Mouse (Mus musculus) midbrain, embryonic 13.5 days (tissue): ENCODE data around the gene Rasip1. TPM values are rescaled to one million over a fixed set of nuclear protein-coding genes. Genes with fewer than 3 reads are reported as not detected.
"Not testable (repeated sequence)": the region's sequence is repeated elsewhere in the genome, so short reads cannot be mapped to it uniquely, and the experiment has no call there.

Experiments used
- ATAC-seq: fragments of 200-750 bp; cut with Nextera tagmentation; 2 replicates; pipeline ENCODE4 v1.8.0; 2017; ENCODE audit warnings: mild to moderate bottlenecking, moderate TSS enrichment, moderate library complexity
- H3K27ac ChIP-seq: fragments of 300-500 bp; sonication (generic); 2 replicates; pipeline ENCODE4 v1.5.1; 2015; ENCODE audit warnings: inconsistent platforms, mild to moderate bottlenecking, moderate library complexity
- H3K27me3 ChIP-seq: fragments of 300-500 bp; sonication (generic); 2 replicates; pipeline ENCODE4 v1.6.1; 2015; ENCODE audit warnings: mild to moderate bottlenecking, inconsistent platforms
- H3K36me3 ChIP-seq: fragments of 300-500 bp; sonication (generic); 2 replicates; pipeline ENCODE4 v1.6.1; 2015; ENCODE audit warnings: mild to moderate bottlenecking, inconsistent platforms
- H3K4me1 ChIP-seq: fragments of 300-500 bp; sonication (generic); replicated peaks from 2 replicates; pipeline ENCODE4 v1.6.1; 2015; ENCODE audit warnings: inconsistent platforms
- H3K4me2 ChIP-seq: fragments of 300-500 bp; sonication (generic); replicated peaks from 2 replicates; pipeline ENCODE4 v1.6.1; 2015; ENCODE audit warnings: moderate library complexity, mild to moderate bottlenecking, inconsistent platforms
- H3K4me3 ChIP-seq: fragments of 300-500 bp; sonication (generic); replicated peaks from 2 replicates; pipeline ENCODE4 v1.5.1; 2015; ENCODE audit warnings: mild to moderate bottlenecking, inconsistent platforms
- H3K9ac ChIP-seq: fragments of 300-500 bp; sonication (generic); replicated peaks from 2 replicates; pipeline ENCODE4 v1.6.1; 2015; ENCODE audit warnings: mild to moderate bottlenecking, inconsistent platforms
- H3K9me3 ChIP-seq: fragments of 300-500 bp; sonication (generic); 2 replicates; pipeline ENCODE4 v1.6.1; 2016; ENCODE audit warnings: mild to moderate bottlenecking, inconsistent platforms
- WGBS: fragments of 180-500 bp; shearing (Covaris S2); methylation state at CpG from one replicate; pipeline ENCODE4 v1.1.7; 2015; 5-methylcytosine and 5-hydroxymethylcytosine counted together
- polyA plus RNA-seq: library from polyadenylated mRNA; unstranded; fragments of >200 nt; fragmentation: Nextera tagmentation; extraction: Ambion mirVana; gene quantifications from 2 replicates; pipeline ENCODE4 v1.2.1, GENCODE M21; 2015

Gene Rasip1
- polyA plus RNA-seq, 1 experiment from 2014 or later = 9.4 TPM

DNA sequence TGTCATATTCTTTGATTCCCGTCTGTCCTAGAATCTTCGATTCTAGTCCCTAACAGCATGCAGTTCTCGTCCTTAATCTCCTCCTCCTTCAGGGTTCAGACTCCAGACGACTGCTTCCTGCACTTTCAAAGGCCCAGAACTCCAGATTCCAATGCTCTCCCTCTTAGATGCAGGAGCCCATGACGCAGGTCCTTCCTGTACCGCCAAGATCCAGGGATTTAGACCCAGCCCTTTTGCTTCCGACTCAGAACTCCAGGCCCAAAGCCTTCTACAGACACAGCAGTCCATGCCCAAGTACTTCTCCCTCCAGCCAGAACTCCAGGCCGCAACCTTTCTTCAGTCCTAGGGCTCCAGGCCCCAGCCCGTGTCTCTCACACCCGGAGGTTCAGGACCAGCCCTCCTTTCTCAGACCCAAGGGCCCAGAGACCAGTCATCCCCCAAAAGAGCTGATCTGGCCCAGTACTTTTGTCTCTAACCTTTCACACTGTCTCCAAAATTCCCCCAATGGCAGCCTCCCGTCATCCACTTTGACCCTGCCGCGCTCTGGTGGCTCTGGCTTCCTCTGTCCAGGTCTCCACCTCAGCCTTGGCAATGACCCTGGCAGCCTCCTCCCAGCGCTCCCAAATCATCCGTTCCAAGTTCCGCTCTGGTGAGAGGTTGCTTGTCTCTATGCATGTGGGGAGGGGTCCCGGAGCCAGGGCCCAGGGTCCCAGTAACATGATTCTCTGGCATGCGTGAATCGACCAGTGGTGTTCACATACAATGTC is 13.1 kb downstream of the Rasip1 start:
- Histone ChIP-seq H3K27ac (no peak overlapping the region), H3K4me1 (peaks cover 38% of the 10 kb centered on the region), H3K4me3 (no peak overlapping the region), H3K27me3 (no peaks in the 10 kb centered on the region), H3K4me2 (no peak overlapping the region), H3K9ac (no peak overlapping the region), H3K9me3 (no peaks in the 10 kb centered on the region), H3K36me3 (peaks cover 10% of the 10 kb centered on the region)
- 72% methylated on average over 19 of the region's 19 CpGs for WGBS
- no peak for ATAC-seq

- Histone ChIP-seq H3K36me3 (peaks cover 4% of the 10 kb centered on the region), H3K9me3 (no peaks in the 10 kb centered on the region), H3K4me3 (no peak overlapping the region), H3K4me2 (peak overlapping the region; percentile 81; the same call in 1 of the 2 replicates), H3K9ac (no peak overlapping the region), H3K4me1 (peaks cover 38% of the 10 kb centered on the region), H3K27me3 (no peaks in the 10 kb centered on the region), H3K27ac (no peak overlapping the region)
- no peak for ATAC-seq
- WGBS = 71% methylated on average over 17 of the region's 17 CpGs
These were observed 14.2 kb downstream of the Rasip1 start for GRCm38 (mm10) chr7:45641391-45642040.

- peak overlapping the region; percentile 28; the same call in 1 of the 2 replicates for H3K9ac ChIP-seq
- WGBS = 85% methylated on average over 5 of the region's 5 CpGs
- peaks cover 38% of the 10 kb centered on the region for H3K4me1 ChIP-seq
- no peaks in the 10 kb centered on the region for H3K27me3 ChIP-seq
- 0 out of 2 replicates have a peak overlapping the region, but pooled peaks have one; percentile 95 for H3K27ac ChIP-seq
- H3K36me3 ChIP-seq = no peaks in the 10 kb centered on the region
- no peak for ATAC-seq
- H3K4me2 ChIP-seq = peak overlapping the region; percentile 81
- no peaks in the 10 kb centered on the region for H3K9me3 ChIP-seq
- peak overlapping the region; percentile 51; the same call in 1 of the 2 replicates for H3K4me3 ChIP-seq
These were observed 14.8 kb downstream of the Rasip1 start for GRCm38 (mm10) chr7:45642083-45642482.

DNA sequence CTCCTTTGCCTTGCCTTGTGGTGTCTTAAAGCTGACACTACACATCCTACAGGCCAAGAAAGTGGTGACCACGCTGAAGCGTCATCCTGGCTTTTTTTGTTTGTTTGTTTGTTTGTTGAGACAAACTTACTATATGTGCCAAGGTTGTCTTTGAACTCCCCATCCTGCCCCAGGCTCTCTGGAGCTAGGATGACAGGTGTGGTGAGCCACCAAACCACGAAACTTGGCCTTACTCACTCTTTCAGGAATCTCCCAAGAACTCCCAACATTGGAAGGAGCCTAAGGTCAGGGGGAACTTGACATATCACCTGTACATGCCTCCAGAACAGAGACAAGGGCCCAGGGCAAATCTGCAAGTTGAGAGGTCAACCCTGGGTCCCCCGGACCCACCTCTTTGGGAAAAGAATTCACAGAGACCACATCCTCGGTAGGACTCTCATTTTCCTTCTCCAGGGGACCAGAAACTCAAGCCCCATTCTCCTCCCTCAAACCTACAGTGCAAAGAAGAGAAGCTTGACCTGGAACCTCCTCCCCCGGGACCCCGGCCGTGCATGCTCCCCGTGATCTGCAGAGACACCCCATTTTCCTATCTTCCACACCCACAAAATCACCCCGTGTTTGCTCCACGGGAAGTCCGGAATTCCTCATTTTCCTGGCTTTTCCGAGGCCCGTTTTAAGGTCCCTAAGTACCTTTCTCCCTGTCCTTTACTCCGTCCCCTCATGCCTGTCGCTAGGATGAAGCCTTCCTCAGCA is 15.4 kb downstream of the Rasip1 start:
- peak overlapping the region; percentile 81 for H3K4me2 ChIP-seq
- H3K4me3 ChIP-seq = peak overlapping the region; percentile 51
- 41% methylated on average over 16 of the region's 16 CpGs for WGBS
- H3K36me3 ChIP-seq = no peaks in the 10 kb centered on the region
- peaks cover 37% of the 10 kb centered on the region for H3K4me1 ChIP-seq
- H3K9ac ChIP-seq = peak overlapping the region; percentile 86
- H3K27ac ChIP-seq = peak overlapping the region; percentile 95
- no peaks in the 10 kb centered on the region for H3K9me3 ChIP-seq
- no peaks in the 10 kb centered on the region for H3K27me3 ChIP-seq
- ATAC-seq = no peak

GRCm38 (mm10) chr7:45643441-45644178 is 16.3 kb downstream of the Rasip1 start:
- under 1% methylated on average over 28 of the region's 28 CpGs for WGBS
- Histone ChIP-seq H3K4me2 (peak overlapping the region; percentile 81), H3K4me3 (peak overlapping the region; percentile 51), H3K27me3 (no peaks in the 10 kb centered on the region), H3K4me1 (peaks cover 31% of the 10 kb centered on the region), H3K27ac (peak overlapping the region; percentile 95), H3K9me3 (no peaks in the 10 kb centered on the region), H3K9ac (peak overlapping the region; percentile 86), H3K36me3 (no peaks in the 10 kb centered on the region)
- peak; percentile 95 for ATAC-seq

DNA sequence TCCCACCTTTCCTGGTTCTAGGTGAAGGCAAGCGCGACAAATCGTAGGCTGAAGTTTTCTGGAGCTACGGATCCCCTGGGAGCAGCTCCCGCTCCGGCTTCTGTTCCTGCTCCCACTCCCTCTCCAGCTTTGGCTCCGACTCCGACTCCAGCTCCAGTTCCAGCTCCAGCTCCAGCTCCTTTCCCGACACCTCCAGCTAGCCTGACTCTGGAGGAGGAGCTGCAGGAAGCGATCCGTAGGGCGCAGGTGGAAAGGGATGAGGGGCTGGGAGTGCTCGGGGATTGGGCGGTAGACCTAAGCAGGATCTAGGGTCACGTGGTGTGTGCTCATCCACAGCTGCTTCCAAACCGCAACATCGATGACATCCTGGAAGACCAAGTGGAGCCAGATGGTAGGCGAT is 16.9 kb downstream of the Rasip1 start:
- H3K4me1 ChIP-seq = peaks cover 31% of the 10 kb centered on the region
- H3K27me3 ChIP-seq = no peaks in the 10 kb centered on the region
- H3K27ac ChIP-seq = peak overlapping the region; percentile 95
- peak overlapping the region; percentile 61 for H3K9ac ChIP-seq
- ATAC-seq = peak; percentile 15
- peak overlapping the region; percentile 51 for H3K4me3 ChIP-seq
- H3K4me2 ChIP-seq = peak overlapping the region; percentile 81
- WGBS = 3% methylated on average over 18 of the region's 18 CpGs
- H3K36me3 ChIP-seq = no peaks in the 10 kb centered on the region
- H3K9me3 ChIP-seq = no peaks in the 10 kb centered on the region

GRCm38 (mm10) chr7:45644872-45645590 is 17.7 kb downstream of the Rasip1 start:
- no peaks in the 10 kb centered on the region for H3K36me3 ChIP-seq
- H3K27ac ChIP-seq = peak overlapping the region; percentile 95
- peak overlapping the region; percentile 51; the same call in 1 of the 2 replicates for H3K4me3 ChIP-seq
- peak overlapping the region; percentile 61; the same call in 1 of the 2 replicates for H3K9ac ChIP-seq
- peaks cover 29% of the 10 kb centered on the region for H3K4me1 ChIP-seq
- H3K9me3 ChIP-seq = no peaks in the 10 kb centered on the region
- no peak for ATAC-seq
- WGBS = 64% methylated on average over 6 of the region's 6 CpGs
- no peaks in the 10 kb centered on the region for H3K27me3 ChIP-seq
- H3K4me2 ChIP-seq = peak overlapping the region; percentile 81

DNA sequence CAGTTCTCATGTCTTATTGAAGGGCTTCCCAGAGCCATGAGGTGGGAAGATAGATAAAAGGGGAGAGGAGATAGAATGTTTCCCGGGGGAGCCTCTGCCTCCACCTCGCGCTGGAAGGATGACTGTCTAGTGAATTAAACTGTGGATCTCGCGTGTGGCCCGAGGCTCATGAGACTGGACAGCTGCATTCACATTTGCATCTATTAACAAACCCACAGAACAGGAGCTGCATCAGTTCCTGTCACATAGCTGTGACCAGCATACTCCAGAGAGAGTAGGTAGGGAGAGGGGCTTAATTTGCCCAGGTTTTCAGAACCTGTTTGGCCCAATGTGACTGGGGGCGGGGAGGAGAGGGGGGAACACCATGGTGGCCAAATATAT is 18.3 kb downstream of the Rasip1 start:
- H3K9me3 ChIP-seq = no peaks in the 10 kb centered on the region
- H3K9ac ChIP-seq = no peak overlapping the region
- H3K4me1 ChIP-seq = peaks cover 29% of the 10 kb centered on the region
- H3K27ac ChIP-seq = no peak overlapping the region
- ATAC-seq = no peak
- WGBS = 59% methylated on average over 7 of the region's 7 CpGs
- H3K27me3 ChIP-seq = no peaks in the 10 kb centered on the region
- no peak overlapping the region for H3K4me2 ChIP-seq
- no peaks in the 10 kb centered on the region for H3K36me3 ChIP-seq
- no peak overlapping the region for H3K4me3 ChIP-seq

DNA sequence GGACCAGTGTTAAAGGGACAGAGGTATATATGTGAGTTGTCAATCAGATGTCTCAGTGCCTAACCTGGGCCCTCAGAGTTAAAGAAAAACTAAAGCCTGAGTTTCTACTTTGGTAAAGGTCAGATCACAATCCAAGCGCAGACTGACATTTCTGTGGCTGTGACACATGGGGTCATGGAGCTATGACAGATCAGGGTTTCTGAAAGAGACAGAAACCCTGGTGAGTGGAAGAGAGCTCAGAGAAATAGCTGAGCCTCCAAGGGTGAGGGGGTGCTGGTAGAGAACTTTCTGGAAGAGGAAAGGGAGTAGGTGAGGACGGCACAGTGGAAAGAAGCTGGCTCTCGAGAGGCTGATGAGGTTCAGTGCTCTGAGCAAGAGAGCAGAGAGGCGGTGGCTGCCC is 19.4 kb downstream of the Rasip1 start:
- no peak for ATAC-seq
- no peaks in the 10 kb centered on the region for H3K27me3 ChIP-seq
- H3K9ac ChIP-seq = no peak overlapping the region
- no peaks in the 10 kb centered on the region for H3K9me3 ChIP-seq
- H3K4me1 ChIP-seq = peaks cover 27% of the 10 kb centered on the region
- no peak overlapping the region for H3K4me2 ChIP-seq
- 75% methylated on average over 4 of the region's 4 CpGs for WGBS
- H3K4me3 ChIP-seq = no peak overlapping the region
- no peaks in the 10 kb centered on the region for H3K36me3 ChIP-seq
- no peak overlapping the region for H3K27ac ChIP-seq

DNA sequence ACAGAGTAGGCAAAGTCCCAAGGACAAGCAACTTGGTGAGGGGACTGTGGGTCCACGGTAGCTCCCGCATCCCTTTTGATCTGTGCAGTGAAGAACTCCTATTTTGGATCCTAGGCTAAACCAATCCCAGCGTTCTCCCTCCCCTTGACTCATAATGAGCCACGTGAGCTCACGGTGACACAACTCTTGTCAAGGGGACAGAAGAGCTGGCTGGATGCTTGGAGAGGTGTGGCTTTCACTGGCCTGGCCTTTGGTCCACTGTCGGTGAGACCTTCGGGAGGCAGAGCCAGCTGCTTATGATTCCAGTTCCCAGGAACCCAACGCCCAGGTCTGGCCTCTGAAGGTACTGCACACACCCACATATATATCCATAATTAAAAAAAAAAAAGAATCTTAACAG is 22.1 kb downstream of the Rasip1 start:
- ATAC-seq = no peak
- no peak overlapping the region for H3K27ac ChIP-seq
- no peaks in the 10 kb centered on the region for H3K27me3 ChIP-seq
- H3K4me2 ChIP-seq = no peak overlapping the region
- no peak overlapping the region for H3K4me3 ChIP-seq
- no peak overlapping the region for H3K9ac ChIP-seq
- H3K36me3 ChIP-seq = no peaks in the 10 kb centered on the region
- no peaks in the 10 kb centered on the region for H3K9me3 ChIP-seq
- 88% methylated on average over 8 of the region's 8 CpGs for WGBS
- peaks cover 8% of the 10 kb centered on the region for H3K4me1 ChIP-seq

DNA sequence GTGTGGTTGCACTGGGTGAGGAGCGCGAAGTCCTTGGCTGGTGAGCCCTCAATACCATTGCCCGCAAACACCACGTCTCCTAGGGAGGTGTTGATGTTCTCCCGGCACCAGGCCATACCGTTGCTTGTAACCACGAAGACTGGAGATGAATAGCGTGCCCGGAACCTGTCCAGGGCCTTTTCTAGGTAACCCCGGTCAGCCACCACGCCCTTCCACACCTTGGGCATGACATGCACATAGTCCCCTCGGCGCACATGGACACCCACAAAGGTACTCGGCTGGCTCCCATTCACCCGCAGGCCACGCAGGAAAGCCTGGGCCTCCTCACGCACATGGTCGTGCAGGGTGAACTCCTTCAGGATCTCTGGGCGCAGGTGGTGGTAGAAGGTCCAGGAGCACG is 23.2 kb downstream of the Rasip1 start:
- ATAC-seq = not testable (repeated sequence)

More for the DNA sequence above, 23.2 kb downstream of the Rasip1 start:
- not testable (repeated sequence) for H3K9me3 ChIP-seq, H3K27ac ChIP-seq, H3K27me3 ChIP-seq, H3K4me1 ChIP-seq, H3K9ac ChIP-seq, H3K4me3 ChIP-seq, H3K4me2 ChIP-seq, H3K36me3 ChIP-seq
- 93% methylated on average over 20 of the region's 20 CpGs for WGBS
